Mouse (Mus musculus): Measurements from ENCODE around the gene Lrrc41.

DNA sequence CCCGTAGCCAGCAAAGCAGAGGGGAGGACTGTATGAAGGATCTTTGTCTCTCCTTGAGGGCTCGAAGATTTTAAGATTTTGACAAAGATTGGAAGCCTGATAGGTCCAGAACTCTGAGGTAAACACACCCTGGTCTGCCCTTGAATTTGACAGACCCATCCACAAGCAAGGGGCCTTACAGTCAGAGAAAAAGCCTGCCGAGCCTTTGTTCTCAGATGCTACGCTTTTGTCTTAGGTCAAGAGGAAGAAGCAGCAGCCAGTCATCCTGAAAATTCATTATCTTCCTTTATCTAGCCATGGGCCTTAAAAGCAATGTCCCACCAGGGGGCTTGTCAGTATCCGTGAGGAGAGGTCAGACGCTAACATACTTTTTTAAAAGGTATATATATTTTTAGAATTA lies 52.9 kb downstream of the Lrrc41 start:
- TF ChIP-seq CTCF (IDR thresholded peaks at IDR 0.05; ENCODE audit: low read depth, low read length) (no peak), GATA1 (IDR thresholded peaks at IDR 0.05; ENCODE audit: borderline replicate concordance, low read length) (no peak)
